Mouse (Mus musculus): ENCODE data around the gene Clec9a.

The Clec9a gene

GRCm38 (mm10) chr6:129408562-129408961 lies at the start of gene Clec9a:
Clec9a (plus strand) TSS chr6:129408862.
- DNase-seq (ENCODE audit: low read depth, low spot score), result no peak

GRCm38 (mm10) chr6:129359515-129359914 lies 49.1 kb upstream of the Clec9a start:
- no peak for DNase-seq (ENCODE audit: low read depth, low spot score)

GRCm38 (mm10) chr6:129363942-129364341 lies 44.7 kb upstream of the Clec9a start:
- DNase-seq (ENCODE audit: low read depth, low spot score), result no peak

- DNase-seq (ENCODE audit: low read depth, low spot score), result peak; percentile 72
Observed at GRCm38 (mm10) chr6:129365959-129366359, 42.7 kb upstream of the Clec9a start.

GRCm38 (mm10) chr6:129369374-129370132 lies 39.1 kb upstream of the Clec9a start:
- no peak for DNase-seq (ENCODE audit: low read depth, low spot score)

GRCm38 (mm10) chr6:129374937-129375471 lies 33.7 kb upstream of the Clec9a start:
- no peak for DNase-seq (ENCODE audit: low read depth, low spot score)

GRCm38 (mm10) chr6:129380454-129380853 lies 28.2 kb upstream of the Clec9a start:
- peak; percentile 77 for DNase-seq (ENCODE audit: low read depth, low spot score)

- DNase-seq (ENCODE audit: low read depth, low spot score), result no peak
Observed at GRCm38 (mm10) chr6:129381736-129382135, 26.9 kb upstream of the Clec9a start.

GRCm38 (mm10) chr6:129383466-129383865 lies 25.2 kb upstream of the Clec9a start:
- DNase-seq (ENCODE audit: low read depth, low spot score), result no peak

- no peak for DNase-seq (ENCODE audit: low read depth, low spot score)
Observed at GRCm38 (mm10) chr6:129385000-129385399, 23.7 kb upstream of the Clec9a start.

- no peak for DNase-seq (ENCODE audit: low read depth, low spot score)
Observed at GRCm38 (mm10) chr6:129385774-129386173, 22.9 kb upstream of the Clec9a start, which contains the start of gene Clec12b. Clec12b (minus strand) TSS chr6:129385874.

- DNase-seq (ENCODE audit: low read depth, low spot score), result no peak
Observed at GRCm38 (mm10) chr6:129393087-129393720, 15.5 kb upstream of the Clec9a start.

- DNase-seq (ENCODE audit: low read depth, low spot score), result no peak
Observed at GRCm38 (mm10) chr6:129393732-129394131, 14.9 kb upstream of the Clec9a start.

GRCm38 (mm10) chr6:129396997-129397396 lies 11.7 kb upstream of the Clec9a start, which contains the start of gene Clec1b:
Clec1b (plus strand) TSS chr6:129397297.
- DNase-seq (ENCODE audit: low read depth, low spot score), result no peak

- peak; percentile 30 for DNase-seq (ENCODE audit: low read depth, low spot score)
Observed at GRCm38 (mm10) chr6:129399945-129400344, 8.7 kb upstream of the Clec9a start.

GRCm38 (mm10) chr6:129402404-129402803 lies 6.3 kb upstream of the Clec9a start:
- no peak for DNase-seq (ENCODE audit: low read depth, low spot score)

GRCm38 (mm10) chr6:129403391-129403790 lies 5.3 kb upstream of the Clec9a start:
- no peak for DNase-seq (ENCODE audit: low read depth, low spot score)

- DNase-seq (ENCODE audit: low read depth, low spot score), result no peak
Observed at GRCm38 (mm10) chr6:129405999-129406398, 2.7 kb upstream of the Clec9a start.

GRCm38 (mm10) chr6:129407324-129407723 lies 1.3 kb upstream of the Clec9a start:
- DNase-seq (ENCODE audit: low read depth, low spot score), result no peak

GRCm38 (mm10) chr6:129414177-129414576 lies 5.5 kb downstream of the Clec9a start:
- no peak for DNase-seq (ENCODE audit: low read depth, low spot score)

GRCm38 (mm10) chr6:129422311-129422710 lies 13.6 kb downstream of the Clec9a start:
- no peak for DNase-seq (ENCODE audit: low read depth, low spot score)

GRCm38 (mm10) chr6:129423040-129423733 lies 14.5 kb downstream of the Clec9a start:
- peak; percentile 29 for DNase-seq (ENCODE audit: low read depth, low spot score)

Data from brain, adult 2 months (tissue).